Mouse (Mus musculus) lung, postnatal 10 days (tissue): Measurements from ENCODE around the gene Adck1.
"Not testable (repeated sequence)": the region's sequence is repeated elsewhere in the genome, so short reads cannot be mapped to it uniquely, and the experiment has no call there.

Source experiments
- DNase-seq: peaks from one replicate; pipeline ENCODE4 v3.0.0; 2021

Gene Adck1

DNA sequence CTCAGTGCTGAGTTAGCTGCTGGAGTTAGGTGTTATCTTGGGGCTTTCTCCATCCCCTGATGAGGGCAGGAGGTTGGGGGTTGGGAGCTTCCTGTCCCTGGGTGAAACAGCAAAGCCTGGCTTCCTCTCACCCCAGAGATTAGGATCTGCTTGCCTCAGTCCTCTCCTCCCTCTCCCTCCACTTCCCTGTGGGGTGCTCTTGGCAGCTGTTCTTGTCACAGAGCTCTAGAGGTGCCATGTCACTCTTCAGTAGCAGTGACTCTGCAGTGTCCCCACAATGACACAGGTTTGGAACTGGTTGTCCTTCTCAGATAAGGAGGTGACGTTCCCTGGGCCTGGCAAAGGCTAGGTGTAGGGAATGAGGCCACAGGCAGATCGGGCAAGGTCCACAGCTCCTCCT lies 68.4 kb downstream of the Adck1 start:
- no peak for DNase-seq

DNA sequence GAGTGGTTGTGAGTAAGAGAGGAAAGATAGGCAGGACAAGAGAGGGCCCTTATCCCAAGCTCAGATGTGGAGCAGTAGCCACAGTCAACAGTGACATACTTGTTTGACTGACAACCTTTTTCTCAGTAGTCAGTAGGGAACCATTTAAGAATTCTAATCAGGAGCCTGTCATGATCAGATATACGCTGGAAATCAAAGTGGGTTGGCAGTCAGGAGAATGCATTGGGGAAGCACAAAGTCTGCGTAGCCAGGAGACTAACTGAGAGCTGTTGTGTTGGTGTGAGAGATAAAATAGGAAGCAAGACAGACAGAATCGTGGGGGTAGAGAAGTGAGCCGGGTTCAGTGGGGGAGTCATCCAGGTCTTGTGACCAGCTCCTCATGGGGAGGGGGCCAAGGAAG lies 71.9 kb downstream of the Adck1 start:
- no peak for DNase-seq

GRCm38 (mm10) chr12:88433171-88433570 lies 72.8 kb downstream of the Adck1 start:
- no peak for DNase-seq

- DNase-seq = no peak
Observed at GRCm38 (mm10) chr12:88436962-88437750, 76.8 kb downstream of the Adck1 start.

- DNase-seq = no peak
Observed at GRCm38 (mm10) chr12:88441922-88442809, 81.8 kb downstream of the Adck1 start.

GRCm38 (mm10) chr12:88444040-88444439 lies 83.7 kb downstream of the Adck1 start:
- DNase-seq = peak; percentile 36

DNA sequence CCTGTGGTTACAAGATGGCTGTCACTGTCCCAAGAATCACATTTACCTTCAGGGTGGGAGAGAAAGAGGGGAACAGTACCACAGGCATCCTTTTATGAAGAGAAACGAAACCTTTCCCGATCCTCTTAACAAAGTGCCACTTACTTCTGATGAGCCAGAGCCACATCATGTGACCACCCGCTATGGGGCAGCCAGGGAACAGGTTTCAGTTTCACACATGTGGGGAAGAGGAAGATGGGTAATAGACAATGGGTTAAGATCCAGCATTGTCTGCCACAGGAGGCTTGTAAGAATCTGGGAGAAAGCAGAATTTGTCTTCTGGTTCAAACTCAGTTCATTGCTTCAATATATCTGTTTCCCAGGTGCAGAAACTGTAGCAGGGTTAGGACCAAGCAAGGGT lies 85.1 kb downstream of the Adck1 start:
- no peak for DNase-seq

- no peak for DNase-seq
Observed at GRCm38 (mm10) chr12:88450658-88451563, 90.6 kb downstream of the Adck1 start.

DNA sequence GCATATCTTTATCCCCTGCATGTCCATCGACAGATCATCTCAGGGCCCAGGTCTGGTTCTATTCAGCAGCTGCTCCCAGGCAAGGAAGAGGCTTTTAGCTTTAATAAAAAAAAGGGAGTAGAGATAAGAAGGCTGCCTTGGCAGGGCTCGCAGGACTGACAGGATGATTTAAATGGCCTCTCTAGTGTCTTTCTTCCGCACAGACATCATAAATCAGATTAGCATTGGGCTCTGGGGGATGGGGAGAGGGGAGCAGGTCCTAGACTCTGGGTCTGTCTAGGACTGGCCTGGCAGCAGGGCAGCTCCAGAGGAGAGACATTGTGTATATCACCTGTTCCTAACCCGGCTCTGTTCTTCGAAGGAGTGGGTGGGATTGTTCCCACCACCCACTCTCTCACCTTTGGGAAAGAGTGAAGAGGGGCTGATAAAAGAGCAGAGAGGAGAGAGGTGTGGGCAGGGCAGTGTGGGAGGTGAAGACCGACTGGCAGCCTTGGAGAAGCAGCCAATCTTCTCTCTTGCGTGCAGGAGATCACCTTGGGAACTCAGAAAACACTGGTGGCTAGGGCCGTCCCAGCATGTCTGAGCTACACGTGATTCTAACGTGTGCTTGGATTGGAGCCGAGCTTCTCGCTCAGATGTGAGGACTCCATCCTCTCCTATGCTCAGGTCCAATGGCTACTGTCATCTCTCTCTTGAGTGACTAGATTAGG lies 94.5 kb downstream of the Adck1 start:
- no peak for DNase-seq

GRCm38 (mm10) chr12:88457021-88457420 lies 96.7 kb downstream of the Adck1 start:
- DNase-seq = no peak

DNA sequence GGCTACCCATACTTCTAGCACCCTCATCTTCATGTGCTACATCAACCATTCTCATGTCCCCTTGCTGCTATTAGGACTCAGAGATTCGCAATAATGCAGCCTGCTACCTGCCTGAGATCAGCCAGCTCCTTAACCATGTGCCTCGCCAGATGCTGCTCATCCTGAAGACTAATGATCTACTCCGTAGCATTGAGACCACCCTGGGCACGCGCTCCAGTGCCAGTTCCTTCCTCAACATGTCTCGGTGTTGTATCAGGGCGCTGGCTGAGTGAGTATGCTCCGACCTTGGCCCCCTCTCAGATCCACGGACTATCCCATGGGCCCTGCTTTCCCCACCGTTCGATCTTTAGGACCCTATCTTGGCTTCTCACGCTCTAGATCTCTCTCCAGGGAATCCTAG lies 98.6 kb downstream of the Adck1 start:
- DNase-seq = no peak

GRCm38 (mm10) chr12:88459461-88459860 lies 99.1 kb downstream of the Adck1 start:
- no peak for DNase-seq

GRCm38 (mm10) chr12:88461026-88461425 lies 100.7 kb downstream of the Adck1 start:
- DNase-seq = no peak

DNA sequence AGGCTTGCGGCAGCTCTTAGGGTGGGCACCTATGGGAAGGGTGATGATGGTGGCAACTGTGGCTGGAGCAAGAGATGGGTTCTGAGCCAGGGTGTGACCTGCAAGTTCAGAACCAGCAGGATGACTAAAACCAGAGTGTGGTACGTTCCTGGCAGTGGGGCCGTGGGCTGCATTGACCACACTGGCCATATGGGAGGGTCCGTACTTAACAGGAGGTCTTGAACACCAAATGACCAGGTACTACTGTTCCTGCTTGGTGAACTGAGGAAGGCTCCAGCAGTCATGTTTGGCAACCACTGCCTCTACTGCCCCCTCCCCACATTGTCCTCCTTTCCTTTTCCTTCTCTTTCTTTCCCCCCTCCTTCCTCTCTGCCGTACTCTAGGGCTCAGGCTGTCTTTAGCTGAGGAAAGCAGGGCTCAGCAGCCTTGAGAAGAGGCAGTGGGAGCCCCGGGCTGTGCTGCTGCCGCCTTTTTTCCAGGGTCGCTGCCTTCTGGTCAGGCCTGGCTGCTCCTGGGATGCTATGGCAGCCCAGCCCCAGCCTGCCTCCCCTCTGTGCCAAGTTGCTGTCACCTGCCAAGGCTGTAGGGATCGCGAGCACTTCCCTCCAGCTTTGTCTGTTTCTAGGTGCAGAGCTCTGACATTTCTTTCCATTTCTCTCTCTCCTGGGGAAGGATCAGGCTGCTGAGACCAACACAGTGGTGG lies 103.4 kb downstream of the Adck1 start:
- DNase-seq = no peak

DNA sequence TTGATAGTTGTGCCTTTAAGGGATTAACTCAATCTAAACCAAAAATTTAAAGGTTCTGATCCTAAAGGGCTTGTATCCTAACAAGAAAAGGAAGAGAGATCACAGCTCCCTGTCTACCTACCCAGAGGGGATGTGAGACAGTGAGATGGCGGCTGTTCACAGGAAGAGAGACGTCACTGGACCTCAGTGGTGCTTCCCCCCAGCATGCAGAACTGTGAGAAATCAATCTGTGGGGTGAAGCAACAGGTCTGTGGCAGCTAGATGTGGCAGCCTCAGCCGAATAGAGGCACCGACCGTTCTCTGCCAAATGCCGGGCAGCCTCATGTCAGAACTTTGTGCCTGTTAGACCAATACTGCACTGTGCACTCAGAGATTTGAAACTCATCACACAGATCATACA lies 106.4 kb downstream of the Adck1 start:
- DNase-seq = no peak

GRCm38 (mm10) chr12:88467257-88467656 lies 106.9 kb downstream of the Adck1 start:
- no peak for DNase-seq

- DNase-seq = no peak
Observed at GRCm38 (mm10) chr12:88467935-88468465, 107.6 kb downstream of the Adck1 start.

GRCm38 (mm10) chr12:88468691-88469090 lies 108.3 kb downstream of the Adck1 start:
- DNase-seq = no peak

- DNase-seq = not testable (repeated sequence)
Observed at GRCm38 (mm10) chr12:88471884-88472283, 111.5 kb downstream of the Adck1 start.

GRCm38 (mm10) chr12:88472832-88473231 lies 112.5 kb downstream of the Adck1 start:
- no peak for DNase-seq

DNA sequence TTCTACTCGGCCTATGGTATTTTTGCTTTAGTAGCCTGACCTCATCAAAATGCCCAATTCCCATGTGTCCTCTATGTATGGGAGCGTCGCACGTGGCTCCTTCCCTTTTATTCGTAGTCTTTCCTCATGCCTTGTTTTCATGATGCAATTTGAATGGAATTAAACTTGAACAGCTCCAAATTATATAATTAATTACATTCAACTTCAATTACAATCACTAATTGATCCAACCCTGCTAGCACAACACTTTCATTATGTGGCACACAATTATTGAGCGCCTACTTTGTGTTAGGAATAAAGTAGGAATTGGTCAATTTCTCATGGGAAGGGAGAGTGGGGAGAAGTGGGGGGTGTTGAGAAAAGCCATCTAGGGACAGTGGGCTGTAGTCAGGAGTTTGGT lies 113.4 kb downstream of the Adck1 start:
- DNase-seq = no peak
